Mouse (Mus musculus) layer of hippocampus, adult 18-20 months (tissue): ENCODE measurements around the gene Bmi1. TPM values are rescaled to one million over a fixed set of nuclear protein-coding genes. Genes with fewer than 3 reads are reported as not detected.

Source experiments
- DNase-seq, 2 experiments: peaks; one replicate each; pipeline ENCODE4 v3.0.0; 2022; ENCODE audit warnings: low spot score in 2 of 2
- total RNA-seq, 2 experiments: library from RNA; stranded (reverse); gene quantifications; 2 replicates each; pipeline ENCODE4 v1.2.3; 2021

Gene Bmi1
- total RNA-seq, 2 experiments from 2014 or later: 65.6 to 68.9 TPM

- DNase-seq: no peak
Observed at GRCm38 (mm10) chr2:18687671-18688170, 10.9 kb downstream of the Bmi1 start.

GRCm38 (mm10) chr2:18688286-18688685 lies 11.5 kb downstream of the Bmi1 start:
- DNase-seq: no peak

- DNase-seq: peak in 1 of 2 experiments; percentile 34
Observed at GRCm38 (mm10) chr2:18688708-18689063, 11.9 kb downstream of the Bmi1 start.

GRCm38 (mm10) chr2:18689064-18689921 lies 12.5 kb downstream of the Bmi1 start:
- DNase-seq: peak; percentile 31 to 71

GRCm38 (mm10) chr2:18690055-18690691 lies 13.4 kb downstream of the Bmi1 start:
- peak; percentile 56 to 68 for DNase-seq

GRCm38 (mm10) chr2:18690756-18691155 lies 13.9 kb downstream of the Bmi1 start:
- no peak for DNase-seq

- no peak for DNase-seq
Observed at GRCm38 (mm10) chr2:18692031-18692430, 15.2 kb downstream of the Bmi1 start.

GRCm38 (mm10) chr2:18692548-18692947 lies 15.7 kb downstream of the Bmi1 start:
- no peak for DNase-seq

GRCm38 (mm10) chr2:18693491-18693870 lies 16.7 kb downstream of the Bmi1 start:
- no peak for DNase-seq

GRCm38 (mm10) chr2:18693871-18694610 lies 17.2 kb downstream of the Bmi1 start, which contains the start of gene Spag6:
Spag6 (plus strand) TSS chr2:18694032.
- peak; percentile 44 to 80 for DNase-seq

- DNase-seq: no peak
Observed at GRCm38 (mm10) chr2:18694611-18694950, 17.8 kb downstream of the Bmi1 start.

GRCm38 (mm10) chr2:18695163-18695562 lies 18.3 kb downstream of the Bmi1 start:
- DNase-seq: no peak

GRCm38 (mm10) chr2:18695629-18696150 lies 18.9 kb downstream of the Bmi1 start:
- no peak for DNase-seq

GRCm38 (mm10) chr2:18697591-18698244 lies 20.9 kb downstream of the Bmi1 start:
- DNase-seq: no peak

- no peak for DNase-seq
Observed at GRCm38 (mm10) chr2:18698663-18699385, 22.0 kb downstream of the Bmi1 start.

- no peak for DNase-seq
Observed at GRCm38 (mm10) chr2:18699401-18699990, 22.7 kb downstream of the Bmi1 start.

GRCm38 (mm10) chr2:18710356-18710755 lies 33.5 kb downstream of the Bmi1 start:
- no peak for DNase-seq

GRCm38 (mm10) chr2:18713071-18713470 lies 36.3 kb downstream of the Bmi1 start:
- no peak for DNase-seq

- DNase-seq: no peak
Observed at GRCm38 (mm10) chr2:18714337-18714736, 37.5 kb downstream of the Bmi1 start.

GRCm38 (mm10) chr2:18718521-18718920 lies 41.7 kb downstream of the Bmi1 start:
- no peak for DNase-seq
